Mouse (Mus musculus) liver, embryonic 16.5 days (tissue): ENCODE data around the gene Fbxo31. TPM values are rescaled to one million over a fixed set of nuclear protein-coding genes. Genes with fewer than 3 reads are reported as not detected.
A peak's percentile ranks its signal among the peaks of the same experiment; 100 is the strongest.

Source experiments
- ATAC-seq: fragments of 200-750 bp; cut with Nextera tagmentation; 2 replicates; pipeline ENCODE4 v1.8.0; 2017; ENCODE audit warnings: low read depth, mild to moderate bottlenecking, moderate number of reproducible peaks, moderate library complexity
- H3K27ac ChIP-seq: fragments of 300-500 bp; sonication (generic); 2 replicates; pipeline ENCODE4 v1.5.1; 2014; ENCODE audit warnings: mild to moderate bottlenecking, low read length
- H3K27me3 ChIP-seq: fragments of 300-500 bp; sonication (generic); 2 replicates; pipeline ENCODE4 v1.6.1; 2014; ENCODE audit warnings: low read depth, low read length, mixed read lengths; ENCODE audit not compliant: control insufficient read depth, insufficient read depth
- H3K36me3 ChIP-seq: fragments of 300-500 bp; sonication (generic); 2 replicates; pipeline ENCODE4 v1.6.1; 2014; ENCODE audit warnings: mild to moderate bottlenecking; ENCODE audit not compliant: control insufficient read depth, insufficient read depth
- H3K4me1 ChIP-seq: fragments of 300-500 bp; sonication (generic); 2 replicates; pipeline ENCODE4 v1.6.1; 2014; ENCODE audit warnings: low read depth, low read length, mixed read lengths; ENCODE audit not compliant: control insufficient read depth
- H3K4me2 ChIP-seq: fragments of 300-500 bp; sonication (generic); 2 replicates; pipeline ENCODE4 v1.6.1; 2014; ENCODE audit warnings: low read depth, low read length, mixed read lengths
- H3K4me3 ChIP-seq: fragments of 300-500 bp; sonication (generic); 2 replicates; pipeline ENCODE4 v1.5.1; 2014; ENCODE audit warnings: low read depth, mild to moderate bottlenecking, low read length
- H3K9ac ChIP-seq: fragments of 300-500 bp; sonication (generic); 2 replicates; pipeline ENCODE4 v1.6.1; 2014; ENCODE audit warnings: low read depth, low read length
- H3K9me3 ChIP-seq: fragments of 300-500 bp; sonication (generic); replicated peaks from 2 replicates; pipeline ENCODE4 v1.6.1; 2016; ENCODE audit warnings: low read length; ENCODE audit not compliant: control insufficient read depth
- WGBS: fragments of 180-500 bp; shearing (Covaris S2); extraction: QIAGEN DNeasy Blood & Tissue Kit; methylation state at CpG from one replicate; pipeline ENCODE4 v1.1.7; 2014; ENCODE audit not compliant: insufficient replicate concordance; 5-methylcytosine and 5-hydroxymethylcytosine counted together
- polyA plus RNA-seq: library from polyadenylated mRNA; unstranded; fragments of >200 nt; fragmentation: Nextera tagmentation; extraction: Ambion mirVana; gene quantifications from 2 replicates; pipeline ENCODE4 v1.2.1, GENCODE M21; 2015

The Fbxo31 gene
- polyA plus RNA-seq, 1 experiment from 2014 or later: 9.0 TPM

DNA sequence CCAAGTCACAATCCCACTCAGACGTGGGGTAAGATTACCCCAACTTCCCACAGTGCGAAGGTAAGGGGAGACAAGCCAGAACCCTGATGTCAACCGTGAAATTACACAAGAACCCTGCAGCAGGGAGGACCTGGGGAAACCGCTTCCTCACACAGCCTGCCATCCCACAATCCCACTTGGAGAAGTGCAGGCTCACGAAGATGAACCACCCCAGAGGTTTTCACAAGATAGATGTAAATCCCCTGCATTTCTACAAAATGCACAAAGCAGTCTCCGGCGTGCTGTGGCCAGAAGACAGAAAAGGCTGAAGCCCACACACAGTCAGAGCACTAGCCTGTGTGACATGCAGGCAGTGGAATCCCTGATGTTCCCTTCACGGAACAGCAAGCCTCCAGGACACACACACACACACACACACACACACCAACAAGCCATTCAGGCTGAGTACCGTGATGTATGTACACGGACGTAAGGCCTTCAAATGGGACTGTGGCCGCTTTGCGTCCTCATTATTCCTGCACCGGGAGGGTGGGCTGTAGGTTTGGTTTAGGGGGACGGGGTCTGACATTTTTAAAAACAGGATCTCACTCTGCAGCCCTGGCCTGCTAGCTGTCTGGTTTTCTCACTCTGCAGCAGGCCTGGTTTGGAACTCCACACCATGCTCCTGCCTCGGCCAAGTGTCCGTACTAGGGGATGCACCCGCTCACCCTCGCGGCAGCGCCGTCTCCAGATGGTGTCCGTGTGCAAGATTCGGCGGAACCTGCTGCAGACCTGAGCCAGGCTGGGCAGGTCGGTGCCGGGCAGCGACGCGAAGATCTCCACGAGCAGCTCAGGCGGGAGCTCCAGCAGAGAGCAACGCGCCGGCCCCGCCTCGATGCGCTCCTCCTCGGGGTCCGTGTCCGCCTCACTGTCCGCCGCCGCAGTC lies 593 bp downstream of the Fbxo31 start:
- no peak for ATAC-seq
- WGBS: 2% methylated on average over 44 of the region's 44 CpGs
- Histone ChIP-seq H3K27me3 (no peaks in the 10 kb centered on the region), H3K9me3 (no peaks in the 10 kb centered on the region), H3K27ac (peak overlapping the region; percentile 61), H3K4me3 (peak overlapping the region; percentile 87), H3K4me1 (peaks cover 48% of the 10 kb centered on the region), H3K4me2 (peak overlapping the region; percentile 99), H3K36me3 (no peaks in the 10 kb centered on the region), H3K9ac (peak overlapping the region; percentile 83)

GRCm38 (mm10) chr8:121575661-121576060 lies 2.9 kb downstream of the Fbxo31 start:
- Histone ChIP-seq H3K4me1 (peaks cover 55% of the 10 kb centered on the region), H3K27ac (no peak overlapping the region), H3K4me2 (no peak overlapping the region), H3K4me3 (no peak overlapping the region), H3K36me3 (no peaks in the 10 kb centered on the region), H3K9ac (no peak overlapping the region), H3K27me3 (no peaks in the 10 kb centered on the region), H3K9me3 (no peaks in the 10 kb centered on the region)
- WGBS: 66% methylated on average over 3 of the region's 3 CpGs
- no peak for ATAC-seq

- Histone ChIP-seq H3K27ac (no peak overlapping the region), H3K36me3 (no peaks in the 10 kb centered on the region), H3K4me2 (no peak overlapping the region), H3K4me1 (peaks cover 33% of the 10 kb centered on the region), H3K9ac (no peak overlapping the region), H3K4me3 (no peak overlapping the region), H3K27me3 (no peaks in the 10 kb centered on the region), H3K9me3 (no peaks in the 10 kb centered on the region)
- peak; percentile 66 for ATAC-seq
- WGBS: 46% methylated on average over 3 of the region's 3 CpGs
Observed at GRCm38 (mm10) chr8:121573275-121573674, 5.3 kb downstream of the Fbxo31 start.

GRCm38 (mm10) chr8:121572121-121572520 lies 6.5 kb downstream of the Fbxo31 start:
- Histone ChIP-seq H3K4me1 (peaks cover 23% of the 10 kb centered on the region), H3K36me3 (no peaks in the 10 kb centered on the region), H3K4me3 (no peak overlapping the region), H3K27me3 (no peaks in the 10 kb centered on the region), H3K27ac (no peak overlapping the region), H3K4me2 (no peak overlapping the region), H3K9me3 (no peaks in the 10 kb centered on the region), H3K9ac (no peak overlapping the region)
- WGBS: 76% methylated on average over 7 of the region's 7 CpGs
- ATAC-seq: no peak

DNA sequence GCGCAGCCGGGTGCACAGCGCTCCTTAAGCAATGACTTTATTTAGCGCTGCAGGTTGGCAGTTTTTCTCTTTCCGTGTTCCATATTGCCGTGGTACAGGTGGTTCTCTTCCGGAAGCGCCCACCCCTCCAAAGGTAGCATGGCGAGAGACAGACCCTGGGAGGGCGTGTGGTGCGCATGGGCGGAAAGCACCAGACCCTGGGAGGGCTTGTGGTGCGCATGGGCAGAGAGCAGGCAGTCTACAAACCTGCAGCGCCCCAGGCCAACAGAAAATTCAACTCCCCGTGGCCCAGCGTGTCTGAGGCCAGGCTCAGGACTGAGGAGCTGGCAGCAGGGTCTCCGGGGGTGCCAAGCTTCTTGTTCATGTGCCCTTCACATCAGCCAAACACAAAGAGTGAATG lies 7.8 kb downstream of the Fbxo31 start:
- Histone ChIP-seq H3K4me3 (peak overlapping the region; percentile 39), H3K4me2 (peak overlapping the region; percentile 53), H3K27me3 (no peaks in the 10 kb centered on the region), H3K4me1 (peaks cover 17% of the 10 kb centered on the region), H3K36me3 (no peaks in the 10 kb centered on the region), H3K27ac (peak overlapping the region; percentile 24), H3K9me3 (no peaks in the 10 kb centered on the region), H3K9ac (no peak overlapping the region)
- ATAC-seq: no peak
- WGBS: 60% methylated on average over 17 of the region's 17 CpGs

GRCm38 (mm10) chr8:121570335-121570734 lies 8.3 kb downstream of the Fbxo31 start:
- WGBS: 39% methylated on average over 21 of the region's 21 CpGs
- H3K9ac ChIP-seq: no peak overlapping the region

DNA sequence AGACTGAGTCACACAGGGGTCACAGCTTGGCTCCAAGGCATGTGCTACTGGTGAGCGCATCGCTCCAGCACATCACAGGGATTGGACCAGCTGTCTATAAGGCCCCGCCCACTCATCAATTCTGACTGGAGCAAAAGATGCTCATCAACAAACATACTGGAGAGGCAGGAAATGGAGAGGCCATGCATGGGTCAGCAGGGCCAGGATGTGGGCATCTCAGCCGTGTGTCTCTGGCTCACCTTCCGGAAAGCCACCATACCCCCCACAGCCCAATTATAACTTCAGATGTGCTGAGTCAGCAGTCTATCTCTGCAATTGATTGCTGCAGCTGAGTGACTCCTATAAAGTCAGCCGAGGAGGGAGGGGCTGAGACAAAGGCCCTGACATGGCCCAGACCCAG lies 10.3 kb downstream of the Fbxo31 start:
- Histone ChIP-seq H3K4me3 (no peak overlapping the region), H3K36me3 (no peaks in the 10 kb centered on the region), H3K4me1 (peaks cover 11% of the 10 kb centered on the region), H3K9me3 (no peaks in the 10 kb centered on the region), H3K27me3 (no peaks in the 10 kb centered on the region), H3K27ac (no peak overlapping the region), H3K9ac (no peak overlapping the region), H3K4me2 (no peak overlapping the region)
- 66% methylated on average over 6 of the region's 6 CpGs for WGBS
- no peak for ATAC-seq

More at GRCm38 (mm10) chr8:121570335-121570734, 8.3 kb downstream of the Fbxo31 start:
- Histone ChIP-seq H3K4me2 (peak overlapping the region; percentile 53), H3K27me3 (no peaks in the 10 kb centered on the region), H3K4me1 (peaks cover 17% of the 10 kb centered on the region), H3K27ac (peak overlapping the region; percentile 38), H3K9me3 (no peaks in the 10 kb centered on the region), H3K36me3 (no peaks in the 10 kb centered on the region), H3K4me3 (peak overlapping the region; percentile 39)
- peak; percentile 59 for ATAC-seq

DNA sequence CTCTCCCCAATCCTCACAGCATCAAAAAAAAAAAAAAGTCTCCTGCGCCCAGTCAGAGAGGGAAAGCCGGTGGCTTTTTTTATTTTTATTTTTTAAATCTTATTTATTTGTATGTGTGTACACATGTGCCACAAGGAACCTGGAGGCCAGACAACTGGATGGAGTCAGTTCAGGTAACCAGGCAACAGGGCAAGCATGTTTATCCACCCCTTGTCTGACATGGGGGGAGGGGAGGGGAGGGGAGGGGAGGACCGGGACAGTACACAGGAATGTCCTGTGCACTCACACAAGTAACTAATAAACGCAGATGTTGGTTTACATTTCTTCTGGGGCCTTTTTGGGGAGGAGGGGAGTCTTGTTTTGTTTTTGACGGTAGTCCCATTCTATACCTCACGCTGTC lies 14.9 kb downstream of the Fbxo31 start:
- Histone ChIP-seq H3K9ac (no peak overlapping the region), H3K4me3 (no peak overlapping the region), H3K4me2 (no peak overlapping the region), H3K4me1 (peaks cover 2% of the 10 kb centered on the region), H3K27me3 (no peaks in the 10 kb centered on the region), H3K27ac (no peak overlapping the region), H3K36me3 (no peaks in the 10 kb centered on the region), H3K9me3 (no peaks in the 10 kb centered on the region)
- no peak for ATAC-seq
- 72% methylated on average over 6 of the region's 6 CpGs for WGBS

DNA sequence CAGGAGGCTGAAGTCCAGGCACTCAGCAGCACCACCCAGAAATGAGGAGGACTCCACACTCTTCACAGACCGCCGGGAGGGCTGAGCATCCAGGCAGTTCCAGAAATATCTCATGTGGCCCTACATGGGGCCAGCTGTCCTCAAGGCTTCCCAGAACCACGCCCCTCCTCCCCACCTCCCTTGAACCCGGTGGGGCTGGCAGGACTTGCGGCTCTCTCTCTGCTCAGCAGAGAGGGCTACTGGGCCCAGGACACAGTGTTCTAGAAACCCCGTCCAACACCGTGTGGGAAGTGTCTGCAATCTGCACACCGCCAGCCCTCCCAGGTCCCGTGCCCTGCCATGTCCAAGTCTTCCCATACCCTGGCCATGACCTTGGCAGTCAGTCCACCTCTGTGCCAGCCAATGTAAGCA lies 15.7 kb downstream of the Fbxo31 start:
- Histone ChIP-seq H3K4me3 (no peak overlapping the region), H3K27ac (no peak overlapping the region), H3K4me1 (peaks cover 2% of the 10 kb centered on the region), H3K36me3 (no peaks in the 10 kb centered on the region; the same call in 1 of the 2 replicates), H3K27me3 (no peaks in the 10 kb centered on the region), H3K9ac (no peak overlapping the region), H3K9me3 (no peaks in the 10 kb centered on the region), H3K4me2 (no peak overlapping the region)
- ATAC-seq: no peak
- WGBS: 65% methylated on average over 9 of the region's 9 CpGs
